Mouse (Mus musculus) midbrain, embryonic 14.5 days (tissue): ENCODE measurements at regions not wholly inside any gene's neighbourhood (a gene's known extent, or its start where the extent isn't known, plus 50 kb on each side); places are given as distances from the start of the nearest gene placed in this dataset.

Source experiments
- ATAC-seq: fragments of 200-750 bp; cut with Nextera tagmentation; 2 replicates; pipeline ENCODE4 v1.8.0; 2017; ENCODE audit warnings: moderate number of reproducible peaks, moderate library complexity; ENCODE audit not compliant: low FRiP score, low TSS enrichment
- DNase-seq: peaks from one replicate; pipeline ENCODE4 v3.0.0-alpha.2; 2015
- H3K27ac ChIP-seq: fragments of 300-500 bp; sonication (generic); replicated peaks from 2 replicates; pipeline ENCODE4 v1.5.1; 2014; ENCODE audit warnings: mild to moderate bottlenecking, low read depth, low read length, moderate library complexity
- H3K27me3 ChIP-seq: fragments of 300-500 bp; sonication (generic); 2 replicates; pipeline ENCODE4 v1.6.1; 2014; ENCODE audit warnings: low read length, control low read depth, mixed read lengths; ENCODE audit not compliant: control insufficient read depth, insufficient read depth
- H3K36me3 ChIP-seq: fragments of 300-500 bp; sonication (generic); 2 replicates; pipeline ENCODE4 v1.6.1; 2014; ENCODE audit warnings: low read length, control low read depth; ENCODE audit not compliant: control insufficient read depth, insufficient read depth
- H3K4me1 ChIP-seq: fragments of 300-500 bp; sonication (generic); 2 replicates; pipeline ENCODE4 v1.6.1; 2014; ENCODE audit warnings: mild to moderate bottlenecking, antibody characterized with exemption, low read length, control low read depth; ENCODE audit not compliant: control insufficient read depth, insufficient read depth
- H3K4me2 ChIP-seq: fragments of 300-500 bp; sonication (generic); 2 replicates; pipeline ENCODE4 v1.6.1; 2014; ENCODE audit warnings: mild to moderate bottlenecking, low read length, moderate library complexity
- H3K4me3 ChIP-seq: fragments of 300-500 bp; sonication (generic); replicated peaks from 2 replicates; pipeline ENCODE4 v1.5.1; 2014; ENCODE audit warnings: low read depth, low read length
- H3K9ac ChIP-seq: fragments of 300-500 bp; sonication (generic); replicated peaks from 2 replicates; pipeline ENCODE4 v1.6.1; 2014; ENCODE audit warnings: mild to moderate bottlenecking, low read length, moderate library complexity
- H3K9me3 ChIP-seq: fragments of 300-500 bp; sonication (generic); 2 replicates; pipeline ENCODE4 v1.6.1; 2016; ENCODE audit warnings: low read length, control low read depth, mixed read lengths; ENCODE audit not compliant: control insufficient read depth
- WGBS: fragments of 180-500 bp; shearing (Covaris S2); extraction: QIAGEN DNeasy Blood & Tissue Kit; methylation state at CpG from one replicate; pipeline ENCODE4 v1.1.7; 2014; 5-methylcytosine and 5-hydroxymethylcytosine counted together

DNA sequence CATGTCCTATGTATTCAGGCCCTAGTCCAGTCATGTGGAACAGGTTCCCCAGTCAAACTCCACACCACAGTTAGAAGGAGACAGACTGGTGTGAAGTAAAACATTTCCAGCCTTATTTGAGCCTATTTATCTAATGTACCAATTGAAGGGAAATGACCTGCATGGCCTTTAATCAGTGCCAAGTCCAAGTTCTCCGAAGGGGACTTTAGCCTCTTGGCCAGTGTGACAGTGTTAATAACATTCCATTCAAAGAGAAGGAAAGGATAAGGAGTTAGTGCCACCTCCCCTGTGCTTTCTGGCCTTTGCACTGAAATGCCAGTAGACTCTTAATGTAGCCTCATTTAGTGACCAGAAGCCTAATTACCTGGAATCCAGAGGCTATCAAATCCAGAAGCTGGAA, 264.2 kb downstream of the Gm10184 start:
- no peak overlapping the region for H3K4me2 ChIP-seq
- H3K27me3 ChIP-seq: no peaks in the 10 kb centered on the region
- no peak for DNase-seq
- H3K36me3 ChIP-seq: no peaks in the 10 kb centered on the region
- H3K9ac ChIP-seq: no peak overlapping the region
- H3K4me3 ChIP-seq: no peak overlapping the region
- H3K27ac ChIP-seq: no peak overlapping the region
- WGBS: 81% methylated on average over 1 of the region's 1 CpGs
- no peak for ATAC-seq
- H3K9me3 ChIP-seq: no peaks in the 10 kb centered on the region
- H3K4me1 ChIP-seq: no peaks in the 10 kb centered on the region
